Mouse (Mus musculus) cerebellum, adult (tissue): ENCODE results near the gene Apaf1.

Experiments used
- ATAC-seq: cut with Nextera tagmentation; 2 replicates; pipeline ENCODE4 v1.9.2; 2017; ENCODE audit warnings: mild to moderate bottlenecking, moderate library complexity, mixed read lengths; ENCODE audit not compliant: insufficient number of reproducible peaks, low FRiP score, low TSS enrichment

Apaf1 gene

GRCm38 (mm10) chr10:91083393-91083927 is 890 bp upstream of the Apaf1 start:
- no peak; the same call in 1 of the 2 replicates for ATAC-seq

- peak; percentile 24; the same call in 1 of the 2 replicates for ATAC-seq
These were observed 537 bp downstream of the Apaf1 start for GRCm38 (mm10) chr10:91081959-91082507.

GRCm38 (mm10) chr10:91080540-91080939 is 2.0 kb downstream of the Apaf1 start:
- no peak for ATAC-seq

GRCm38 (mm10) chr10:91076667-91077066 is 5.9 kb downstream of the Apaf1 start:
- ATAC-seq = no peak

GRCm38 (mm10) chr10:91073345-91073744 is 9.2 kb downstream of the Apaf1 start:
- ATAC-seq = no peak

- no peak for ATAC-seq
These were observed 10.8 kb downstream of the Apaf1 start for GRCm38 (mm10) chr10:91071768-91072167.

GRCm38 (mm10) chr10:91062355-91062754 is 20.2 kb downstream of the Apaf1 start:
- ATAC-seq = no peak

GRCm38 (mm10) chr10:91060742-91061141 is 21.8 kb downstream of the Apaf1 start:
- ATAC-seq = peak; percentile 78

GRCm38 (mm10) chr10:91052734-91053133 is 29.8 kb downstream of the Apaf1 start:
- ATAC-seq = no peak

GRCm38 (mm10) chr10:91051156-91051555 is 31.4 kb downstream of the Apaf1 start:
- no peak for ATAC-seq

GRCm38 (mm10) chr10:91049696-91050095 is 32.9 kb downstream of the Apaf1 start:
- no peak for ATAC-seq

GRCm38 (mm10) chr10:91033942-91034341 is 48.6 kb downstream of the Apaf1 start:
- peak; percentile 62 for ATAC-seq

- peak; percentile 74 for ATAC-seq
These were observed 50.2 kb downstream of the Apaf1 start for GRCm38 (mm10) chr10:91032399-91032798.

GRCm38 (mm10) chr10:91031176-91031575 is 51.4 kb downstream of the Apaf1 start:
- ATAC-seq = no peak

- ATAC-seq = no peak
These were observed 53.5 kb downstream of the Apaf1 start for GRCm38 (mm10) chr10:91029002-91029539.

- ATAC-seq = no peak
These were observed 54.6 kb downstream of the Apaf1 start for GRCm38 (mm10) chr10:91027964-91028363.

GRCm38 (mm10) chr10:91027468-91027867 is 55.1 kb downstream of the Apaf1 start:
- no peak for ATAC-seq

GRCm38 (mm10) chr10:91005858-91006538 is 76.6 kb downstream of the Apaf1 start:
- no peak for ATAC-seq

GRCm38 (mm10) chr10:91001421-91001820 is 81.1 kb downstream of the Apaf1 start:
- no peak for ATAC-seq

GRCm38 (mm10) chr10:90999899-91000298 is 82.7 kb downstream of the Apaf1 start:
- ATAC-seq = no peak

GRCm38 (mm10) chr10:90993869-90994268 is 88.7 kb downstream of the Apaf1 start:
- no peak for ATAC-seq

GRCm38 (mm10) chr10:90992237-90992636 is 90.3 kb downstream of the Apaf1 start:
- no peak for ATAC-seq
